Mouse (Mus musculus) spleen, adult 2 months (tissue): ENCODE data around the gene 1700025G04Rik.

Source experiments
- CTCF ChIP-seq: fragments of 200-500 bp; IDR thresholded peaks from 2 replicates; pipeline ENCODE4 v1.5.1; 2011; ENCODE audit warnings: mild to moderate bottlenecking, inconsistent platforms; ENCODE audit not compliant: insufficient read depth, insufficient read length, insufficient replicate concordance; ENCODE audit errors: extremely low read depth
- POLR2A ChIP-seq: fragments of 200-500 bp; IDR thresholded peaks from 2 replicates; pipeline ENCODE4 v1.6.1; 2011; ENCODE audit warnings: low read depth, low read length, inconsistent platforms

- TF ChIP-seq CTCF = no peak
- no peak for TF ChIP-seq POLR2A
Measured at GRCm38 (mm10) chr1:151998721-151999206, 91.2 kb downstream of the 1700025G04Rik start.
